Mouse (Mus musculus) induced T-regulatory cell, adult 2 months (primary cell): ENCODE measurements at regions not wholly inside any gene's neighbourhood (a gene's known extent, or its start where the extent isn't known, plus 50 kb on each side); places are given as distances from the start of the nearest gene placed in this dataset.

Source experiments
- DNase-seq: peaks from one replicate; pipeline ENCODE4 v3.0.0-alpha.2; 2012; ENCODE audit warnings: low read depth

- DNase-seq, result peak; percentile 23
These were observed 60.3 kb downstream of the Snrpe start for GRCm38 (mm10) chr1:133549816-133550215.

- DNase-seq, result no peak
These were observed 61.1 kb downstream of the Snrpe start for GRCm38 (mm10) chr1:133548971-133549370.

GRCm38 (mm10) chr1:133547541-133547940 is 62.5 kb downstream of the Snrpe start:
- no peak for DNase-seq

GRCm38 (mm10) chr1:133544996-133545395 is 65.1 kb downstream of the Snrpe start:
- peak; percentile 18 for DNase-seq

- DNase-seq, result no peak
These were observed 66.3 kb downstream of the Snrpe start for GRCm38 (mm10) chr1:133543751-133544150.

- no peak for DNase-seq
These were observed 67.9 kb downstream of the Snrpe start for GRCm38 (mm10) chr1:133541996-133542775.

- DNase-seq, result no peak
These were observed 79.4 kb downstream of the Snrpe start for GRCm38 (mm10) chr1:133530698-133531097.

GRCm38 (mm10) chr1:133529817-133530216 is 80.3 kb downstream of the Snrpe start:
- DNase-seq, result no peak

- no peak for DNase-seq
These were observed 82.3 kb downstream of the Snrpe start for GRCm38 (mm10) chr1:133527651-133528385.

GRCm38 (mm10) chr1:133522825-133523224 is 87.3 kb downstream of the Snrpe start:
- DNase-seq, result no peak

- DNase-seq, result no peak
These were observed 89.4 kb downstream of the Snrpe start for GRCm38 (mm10) chr1:133520652-133521051.

- no peak for DNase-seq
These were observed 92.8 kb upstream of the Sox13 start for GRCm38 (mm10) chr1:133517020-133517419.

- no peak for DNase-seq
These were observed 79.9 kb upstream of the Sox13 start for GRCm38 (mm10) chr1:133504116-133504515.

GRCm38 (mm10) chr1:133503336-133503735 is 79.2 kb upstream of the Sox13 start:
- DNase-seq, result no peak

GRCm38 (mm10) chr1:133501016-133501415 is 76.8 kb upstream of the Sox13 start:
- DNase-seq, result no peak

- DNase-seq, result no peak
These were observed 69.0 kb upstream of the Sox13 start for GRCm38 (mm10) chr1:133492986-133493741.

GRCm38 (mm10) chr1:133492291-133492985 is 68.3 kb upstream of the Sox13 start:
- DNase-seq, result no peak

- DNase-seq, result no peak
These were observed 67.7 kb upstream of the Sox13 start for GRCm38 (mm10) chr1:133491857-133492290.

GRCm38 (mm10) chr1:133487171-133487901 is 63.2 kb upstream of the Sox13 start:
- DNase-seq, result no peak

- DNase-seq, result no peak
These were observed 62.2 kb upstream of the Sox13 start for GRCm38 (mm10) chr1:133486370-133486769.

GRCm38 (mm10) chr1:133482891-133483290 is 58.7 kb upstream of the Sox13 start:
- no peak for DNase-seq
